Mouse (Mus musculus) ES-E14 (cell line): ENCODE measurements around the gene Gm14851.

Experiments used
- HCFC1 ChIP-seq: IDR thresholded peaks from 2 replicates; pipeline ENCODE4 v1.6.1; 2012; ENCODE audit warnings: low read length, inconsistent platforms, borderline replicate concordance; ENCODE audit not compliant: insufficient read depth
- ZC3H11A ChIP-seq: IDR thresholded peaks from 2 replicates; pipeline ENCODE4 v1.6.1; 2012; ENCODE audit warnings: low read depth, mild to moderate bottlenecking, inconsistent platforms, low read length, borderline replicate concordance

DNA sequence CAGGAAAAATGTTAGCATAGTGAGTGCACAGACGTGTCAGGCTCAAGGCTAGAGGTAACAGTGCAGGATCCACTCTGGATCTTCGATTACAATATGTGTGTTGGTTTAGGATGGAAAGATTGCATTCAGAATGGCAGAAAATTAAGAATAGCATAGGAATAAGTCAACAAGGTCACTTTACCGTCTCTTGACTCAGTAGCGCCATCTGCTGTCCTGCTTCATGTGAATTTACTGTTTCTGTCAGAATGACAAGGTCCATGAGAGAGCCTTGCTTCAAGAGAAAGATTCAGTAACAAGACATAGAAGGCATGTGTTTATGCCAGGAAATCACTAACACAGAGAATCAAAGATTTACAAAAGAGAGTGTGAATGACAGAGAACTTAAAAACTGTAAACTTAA lies 2.7 kb downstream of the Gm14851 start:
- TF ChIP-seq ZC3H11A (0 out of 2 replicates have a peak, but pooled peaks have one; percentile 7), HCFC1 (no peak)
